Mouse (Mus musculus) mesoderm, embryonic 11.5 days (tissue): ENCODE measurements around the gene Osgep.
"Not testable (repeated sequence)": the region's sequence is repeated elsewhere in the genome, so short reads cannot be mapped to it uniquely, and the experiment has no call there.

Experiments used
- DNase-seq: peaks from one replicate; pipeline ENCODE4 v3.0.0-alpha.2; 2012; ENCODE audit warnings: low read depth, low spot score

Osgep gene

GRCm38 (mm10) chr14:50924281-50925064 lies at the start of gene Osgep, which contains the start of gene Apex1:
TSS of gene Osgep (minus strand) at chr14:50924893.
TSS of gene Apex1 (plus strand) at chr14:50924968.
- DNase-seq = peak; percentile 98

GRCm38 (mm10) chr14:50973700-50974099 lies 49.0 kb upstream of the Osgep start:
- DNase-seq = no peak

GRCm38 (mm10) chr14:50973054-50973453 lies 48.4 kb upstream of the Osgep start:
- DNase-seq = not testable (repeated sequence)

- no peak for DNase-seq
These were observed 46.1 kb upstream of the Osgep start for GRCm38 (mm10) chr14:50970822-50971221.

- peak; percentile 30 for DNase-seq
These were observed 45.2 kb upstream of the Osgep start for GRCm38 (mm10) chr14:50969558-50970544.

- DNase-seq = no peak
These were observed 44.3 kb upstream of the Osgep start for GRCm38 (mm10) chr14:50969041-50969440.

GRCm38 (mm10) chr14:50968216-50968980 lies 43.7 kb upstream of the Osgep start:
- DNase-seq = no peak

GRCm38 (mm10) chr14:50958289-50958995 lies 33.7 kb upstream of the Osgep start:
- DNase-seq = not testable (repeated sequence)

GRCm38 (mm10) chr14:50957146-50957545 lies 32.5 kb upstream of the Osgep start:
- DNase-seq = not testable (repeated sequence)

GRCm38 (mm10) chr14:50956724-50957123 lies 32.0 kb upstream of the Osgep start:
- not testable (repeated sequence) for DNase-seq

GRCm38 (mm10) chr14:50955942-50956508 lies 31.3 kb upstream of the Osgep start, which contains the start of gene Pnp2:
TSS of gene Pnp2 (plus strand) at chr14:50955992.
- not testable (repeated sequence) for DNase-seq

- DNase-seq = no peak
These were observed 30.8 kb upstream of the Osgep start for GRCm38 (mm10) chr14:50955487-50955886.

- not testable (repeated sequence) for DNase-seq
These were observed 20.8 kb upstream of the Osgep start for GRCm38 (mm10) chr14:50945526-50945925.

- DNase-seq = not testable (repeated sequence)
These were observed 20.4 kb upstream of the Osgep start for GRCm38 (mm10) chr14:50945081-50945480.

- DNase-seq = not testable (repeated sequence)
These were observed 20.0 kb upstream of the Osgep start for GRCm38 (mm10) chr14:50944668-50945033.

- peak; percentile 92 for DNase-seq
These were observed 19.4 kb upstream of the Osgep start, which contains the start of gene Gm49342 for GRCm38 (mm10) chr14:50943932-50944667. TSS of gene Gm49342 (plus strand) at chr14:50944517.

GRCm38 (mm10) chr14:50938940-50939339 lies 14.2 kb upstream of the Osgep start:
- DNase-seq = no peak

- DNase-seq = no peak
These were observed 13.6 kb upstream of the Osgep start for GRCm38 (mm10) chr14:50938119-50938908.

- no peak for DNase-seq
These were observed 12.0 kb upstream of the Osgep start for GRCm38 (mm10) chr14:50936649-50937048.
